Mouse (Mus musculus) liver, postnatal 0 days (tissue): Measurements from ENCODE around the gene 4833439L19Rik.

Source experiments
- CTCF ChIP-seq: sonication (generic); IDR thresholded peaks from 2 replicates; pipeline ENCODE4 v1.5.1; 2016; ENCODE audit warnings: antibody characterized with exemption, low read depth
- EP300 ChIP-seq: IDR thresholded peaks from 2 replicates; pipeline ENCODE4 v1.6.1; 2016; ENCODE audit warnings: antibody characterized with exemption, low read depth, mild to moderate bottlenecking

DNA sequence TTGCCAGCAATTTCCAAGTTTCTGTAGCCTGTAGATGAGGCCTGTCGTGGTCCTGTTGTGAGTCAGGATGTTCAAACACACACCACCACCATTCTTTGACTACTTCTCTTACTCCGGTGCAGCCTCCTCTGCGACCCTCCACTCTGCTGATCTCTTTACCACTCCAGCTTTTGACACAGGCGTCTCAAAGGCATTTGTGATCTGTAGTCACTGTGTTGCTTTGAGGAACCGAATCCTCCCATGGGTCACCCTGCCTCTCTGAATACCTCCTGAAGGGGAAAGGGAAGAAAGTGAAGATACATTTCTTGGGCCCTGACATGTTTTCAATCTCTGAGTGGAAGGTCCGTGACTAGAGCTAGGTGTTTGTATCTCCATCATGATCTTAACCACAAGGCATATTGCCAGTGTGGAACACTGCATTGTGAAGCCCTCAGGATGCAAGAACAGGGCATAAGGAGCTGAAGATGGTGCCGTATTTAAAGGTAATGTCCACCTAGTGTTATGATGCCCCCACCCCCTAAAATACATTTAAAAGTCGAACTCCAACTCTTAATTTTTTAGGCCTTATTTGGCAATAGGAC is 26.6 kb upstream of the 4833439L19Rik start:
- TF ChIP-seq CTCF (no peak), EP300 (no peak)
